8 mouse cellular contexts compared by ENCODE assay signal in the genomic region with DNA sequence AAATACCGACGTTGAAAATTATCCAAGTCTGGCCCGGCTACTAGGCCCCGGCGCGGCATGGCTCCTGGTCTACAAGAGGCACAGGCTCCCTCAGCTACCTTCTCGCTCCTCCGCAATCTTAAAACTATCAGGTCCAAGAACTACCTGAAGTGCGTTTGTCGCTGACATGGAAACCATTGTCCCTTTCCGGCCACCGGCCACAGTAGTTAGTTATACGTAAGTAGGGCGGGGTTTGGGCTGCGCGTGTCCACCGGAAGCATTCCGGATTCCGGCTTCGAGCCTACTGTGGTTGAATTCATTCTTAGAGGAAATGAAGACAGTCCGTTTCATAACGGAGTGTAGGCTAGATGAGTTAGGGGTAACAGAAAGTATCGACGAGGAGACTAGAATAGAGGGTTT. TPM values are rescaled to one million over a fixed set of nuclear protein-coding genes. Genes with fewer than 3 reads are reported as not detected.
DNase-seq lines count a peak whose midpoint lies in the region; ATAC-seq and TF ChIP-seq lines count a peak whose summit lies in the region.
"Not testable (repeated sequence)": the region's sequence is repeated elsewhere in the genome, so short reads cannot be mapped to it uniquely, and the experiment has no call there.

A gene (plus strand): TSS at position 253 of the 399 bp plus-strand sequence.
A gene (minus strand): TSS at position 397 of the 399 bp plus-strand sequence.

- peak within 1 kb of the TSS; percentile 81 for H3K4me3 ChIP-seq in G1E (ENCODE audit: low read depth, low read length)
- H3K4me3 ChIP-seq in hindbrain, embryonic 11.5 days (ENCODE audit: low read depth, low read length) = peak within 1 kb of the TSS; percentile 62

- ATAC-seq in G1E (ENCODE audit: extremely low read depth, insufficient number of reproducible peaks, low FRiP score, poor library complexity, severe bottlenecking) = peak; percentile 73
- ATAC-seq in hindbrain, embryonic 11.5 days (ENCODE audit: low FRiP score) = peak; percentile 76

- peak within 1 kb of the TSS; percentile 89 for H3K27ac ChIP-seq in hindbrain, embryonic 11.5 days (ENCODE audit: low read depth, low read length)

- 1% methylated on average over 21 of the region's 24 CpGs for WGBS in hindbrain, embryonic 11.5 days

- not testable (repeated sequence) for H3K27me3 ChIP-seq in G1E (ENCODE audit: insufficient read depth, low read length); hindbrain, embryonic 11.5 days (ENCODE audit: control insufficient read depth, insufficient read depth, low read length)

- peaks cover 37% of the 10 kb centered on the region for H3K4me1 ChIP-seq in G1E (ENCODE audit: insufficient read depth, low read depth, low read length)
- H3K4me1 ChIP-seq in hindbrain, embryonic 11.5 days (replicated peaks; ENCODE audit: control insufficient read depth, insufficient read depth, low read length) = peaks cover 17% of the 10 kb centered on the region

- not testable (repeated sequence) for TF ChIP-seq CTCF in G1E (IDR thresholded peaks at IDR 0.05; ENCODE audit: low read depth, low read length)

- not testable (repeated sequence) for DNase-seq in G1E (ENCODE audit: low spot score)
- DNase-seq in cerebellum, adult 9-10 months = peak; percentile 96
- DNase-seq in frontal cortex, postnatal 10 days (ENCODE audit: low spot score in 2 of 2) = peak; percentile 83 to 85
- DNase-seq in hindbrain, embryonic 11.5 days (ENCODE audit: low spot score) = peak; percentile 89
- peak; percentile 89 to 94 for DNase-seq in layer of hippocampus, postnatal 14 days (ENCODE audit: low spot score in 2 of 2)
- DNase-seq in lung, postnatal 10 days = peak; percentile 94
- DNase-seq in ovary, postnatal 14 days (ENCODE audit: low spot score) = peak; percentile 78
- peak; percentile 79 to 82 for DNase-seq in thymus, postnatal 10 days (ENCODE audit: low spot score in 2 of 2)

- H3K36me3 ChIP-seq in G1E (replicated peaks) = peaks cover 41% of the 10 kb centered on the region
- H3K36me3 ChIP-seq in hindbrain, embryonic 11.5 days (ENCODE audit: control insufficient read depth, insufficient read depth, low read length) = not testable (repeated sequence)

- H3K9me3 ChIP-seq in G1E (replicated peaks); hindbrain, embryonic 11.5 days (ENCODE audit: control insufficient read depth, low read length): not testable (repeated sequence)

- H3K9ac ChIP-seq in hindbrain, embryonic 11.5 days (ENCODE audit: low read depth, low read length) = peak within 1 kb of the TSS; percentile 87

- peak within 1 kb of the TSS; percentile 80 for H3K4me2 ChIP-seq in hindbrain, embryonic 11.5 days (replicated peaks; ENCODE audit: low read depth, low read length)

RNA-seq across cellular contexts. Expression of the first gene that starts in this region (rescaled TPM):
- total RNA-seq in G1E (2014; fragmentation: Nextera tagmentation) (96.2 and 98.4 TPM in 2 replicates), G1E (2017) (171 and 204 TPM in 2 replicates)
- 104 and 107 TPM in 2 replicates for polyA plus RNA-seq in G1E (2012)
- polyA plus RNA-seq in hindbrain, embryonic 11.5 days (2014; fragmentation: Nextera tagmentation; extraction: Ambion mirVana) = 120 and 124 TPM in 2 replicates
- total RNA-seq in layer of hippocampus, postnatal 14 days (2021) = 100 to 1,000 TPM in 1 of 2 experiments, 10 to 100 TPM in 1; 99.3 to 111 TPM

RNA-seq across cellular contexts. Expression of the second gene that starts in this region (rescaled TPM):
- total RNA-seq in G1E (2014; fragmentation: Nextera tagmentation) (24.0 and 26.0 TPM in 2 replicates), G1E (2017) (36.0 and 41.5 TPM in 2 replicates)
- polyA plus RNA-seq in G1E (2012) = 3.5 and 9.1 TPM in 2 replicates
- polyA plus RNA-seq in hindbrain, embryonic 11.5 days (2014; fragmentation: Nextera tagmentation; extraction: Ambion mirVana) = 32.7 and 45.2 TPM in 2 replicates
- 10 to 100 TPM; 36.0 to 39.7 TPM for total RNA-seq in layer of hippocampus, postnatal 14 days (2021)
